Mouse (Mus musculus) midbrain, postnatal 0 days (tissue): ENCODE results near the gene Gpx5. TPM values are rescaled to one million over a fixed set of nuclear protein-coding genes. Genes with fewer than 3 reads are reported as not detected.
A peak's percentile ranks its signal among the peaks of the same experiment; 100 is the strongest.

Experiments used
- ATAC-seq: fragments of 200-750 bp; cut with Nextera tagmentation; 2 replicates; pipeline ENCODE4 v1.8.0; 2017; ENCODE audit warnings: moderate number of reproducible peaks, mild to moderate bottlenecking, moderate TSS enrichment, moderate library complexity; ENCODE audit not compliant: low FRiP score
- DNase-seq: peaks from one replicate; pipeline ENCODE4 v3.0.0-alpha.2; 2015; ENCODE audit warnings: low spot score
- H3K27ac ChIP-seq: fragments of 300-500 bp; sonication (generic); 2 replicates; pipeline ENCODE4 v1.5.1; 2014; ENCODE audit warnings: low read depth, mild to moderate bottlenecking, low read length, mixed read lengths
- H3K27me3 ChIP-seq: fragments of 300-500 bp; sonication (generic); 2 replicates; pipeline ENCODE4 v1.6.1; 2014; ENCODE audit warnings: low read length, control low read depth, mixed read lengths; ENCODE audit not compliant: insufficient read depth
- H3K36me3 ChIP-seq: fragments of 300-500 bp; sonication (generic); 2 replicates; pipeline ENCODE4 v1.6.1; 2014; ENCODE audit warnings: low read length, control low read depth, mixed read lengths; ENCODE audit not compliant: insufficient read depth
- H3K4me1 ChIP-seq: fragments of 300-500 bp; sonication (generic); 2 replicates; pipeline ENCODE4 v1.6.1; 2014; ENCODE audit warnings: mild to moderate bottlenecking, control low read depth, antibody characterized with exemption, low read length, mixed read lengths; ENCODE audit not compliant: insufficient read depth
- H3K4me2 ChIP-seq: fragments of 300-500 bp; sonication (generic); 2 replicates; pipeline ENCODE4 v1.6.1; 2014; ENCODE audit warnings: low read depth, mild to moderate bottlenecking, low read length, mixed read lengths; ENCODE audit not compliant: poor library complexity, severe bottlenecking
- H3K4me3 ChIP-seq: fragments of 300-500 bp; sonication (generic); 2 replicates; pipeline ENCODE4 v1.5.1; 2014; ENCODE audit warnings: low read depth, mild to moderate bottlenecking, low read length, moderate library complexity
- H3K9ac ChIP-seq: fragments of 300-500 bp; sonication (generic); replicated peaks from 2 replicates; pipeline ENCODE4 v1.6.1; 2014; ENCODE audit warnings: mild to moderate bottlenecking, low read length, moderate library complexity, mixed read lengths; ENCODE audit not compliant: poor library complexity, severe bottlenecking
- H3K9me3 ChIP-seq: fragments of 300-500 bp; sonication (generic); 2 replicates; pipeline ENCODE4 v1.6.1; 2016; ENCODE audit warnings: low read length, control low read depth
- CTCF ChIP-seq: IDR thresholded peaks from 2 replicates; pipeline ENCODE4 v1.5.1; 2016; ENCODE audit warnings: antibody characterized with exemption, mild to moderate bottlenecking
- WGBS: fragments of 180-500 bp; shearing (Covaris S2); extraction: QIAGEN DNeasy Blood & Tissue Kit; methylation state at CpG from one replicate; pipeline ENCODE4 v1.1.7; 2014; 5-methylcytosine and 5-hydroxymethylcytosine counted together
- polyA plus RNA-seq: library from polyadenylated mRNA; unstranded; fragments of >200 nt; fragmentation: Nextera tagmentation; extraction: Ambion mirVana; gene quantifications from 2 replicates; pipeline ENCODE4 v1.2.1, GENCODE M21; 2015
- total RNA-seq: library from RNA; depleted of rRNA; stranded (reverse); fragments of >200 nt; gene quantifications from 2 replicates; pipeline ENCODE4 v1.2.3, GENCODE M21; 2014

Gene Gpx5
- total and polyA plus RNA-seq, 2 experiments from 2014 or later, result not detected

GRCm38 (mm10) chr13:21258524-21258923, 34.0 kb downstream of the Gpx5 start:
- TF ChIP-seq CTCF, result no peak
- no peaks in the 10 kb centered on the region for H3K9me3 ChIP-seq
- peak overlapping the region; percentile 54; the same call in 1 of the 2 replicates for H3K9ac ChIP-seq

GRCm38 (mm10) chr13:21253986-21254385, 38.5 kb downstream of the Gpx5 start:
- Histone ChIP-seq H3K4me2 (peak overlapping the region; percentile 58), H3K27me3 (peaks cover 6% of the 10 kb centered on the region; the same call in 1 of the 2 replicates), H3K4me1 (no peaks in the 10 kb centered on the region), H3K36me3 (no peaks in the 10 kb centered on the region), H3K4me3 (peak overlapping the region; percentile 55), H3K27ac (peak overlapping the region; percentile 62), H3K9me3 (no peaks in the 10 kb centered on the region), H3K9ac (peak overlapping the region; percentile 60)
- WGBS, result 2% methylated on average over 16 of the region's 16 CpGs
- peak; percentile 82 for DNase-seq
- ATAC-seq, result peak; percentile 92
- TF ChIP-seq CTCF, result no peak

More at GRCm38 (mm10) chr13:21258524-21258923, 34.0 kb downstream of the Gpx5 start:
- peaks cover 11% of the 10 kb centered on the region for H3K27me3 ChIP-seq
- H3K4me2 ChIP-seq, result peak overlapping the region; percentile 61
- H3K27ac ChIP-seq, result no peak overlapping the region
- no peaks in the 10 kb centered on the region for H3K36me3 ChIP-seq
- DNase-seq (no peak), ATAC-seq (no peak)
- H3K4me3 ChIP-seq, result peak overlapping the region; percentile 57
- 19% methylated on average over 6 of the region's 6 CpGs for WGBS
- no peaks in the 10 kb centered on the region for H3K4me1 ChIP-seq

GRCm38 (mm10) chr13:21253569-21253968, 39.0 kb downstream of the Gpx5 start:
- DNase-seq (no peak), ATAC-seq (peak; percentile 65; the same call in 1 of the 2 replicates)
- Histone ChIP-seq H3K4me2 (peak overlapping the region; percentile 58), H3K36me3 (no peaks in the 10 kb centered on the region), H3K9me3 (no peaks in the 10 kb centered on the region), H3K9ac (peak overlapping the region; percentile 60), H3K27me3 (peaks cover 6% of the 10 kb centered on the region; the same call in 1 of the 2 replicates), H3K4me3 (peak overlapping the region; percentile 55), H3K4me1 (no peaks in the 10 kb centered on the region), H3K27ac (peak overlapping the region; percentile 62)
- WGBS, result 1% methylated on average over 12 of the region's 12 CpGs
- TF ChIP-seq CTCF, result no peak

- WGBS, result 20% methylated on average over 5 of the region's 5 CpGs
- Histone ChIP-seq H3K27me3 (peaks cover 6% of the 10 kb centered on the region; the same call in 1 of the 2 replicates), H3K36me3 (no peaks in the 10 kb centered on the region), H3K9me3 (no peaks in the 10 kb centered on the region), H3K4me2 (peak overlapping the region; percentile 58), H3K4me3 (peak overlapping the region; percentile 55), H3K4me1 (no peaks in the 10 kb centered on the region), H3K9ac (peak overlapping the region; percentile 60; the same call in 1 of the 2 replicates), H3K27ac (no peak overlapping the region)
- no peak for TF ChIP-seq CTCF
- DNase-seq (no peak), ATAC-seq (no peak)
Measured at GRCm38 (mm10) chr13:21253040-21253439, 39.5 kb downstream of the Gpx5 start.

- no peak for TF ChIP-seq CTCF
- DNase-seq (no peak), ATAC-seq (no peak)
- H3K27me3 ChIP-seq, result no peaks in the 10 kb centered on the region
- WGBS, result 44% methylated on average over 9 of the region's 9 CpGs
- H3K27ac ChIP-seq, result no peak overlapping the region
- H3K9me3 ChIP-seq, result no peaks in the 10 kb centered on the region
- no peaks in the 10 kb centered on the region for H3K4me1 ChIP-seq
- H3K36me3 ChIP-seq, result no peaks in the 10 kb centered on the region
- no peak overlapping the region for H3K9ac ChIP-seq
- H3K4me2 ChIP-seq, result no peak overlapping the region
- no peak overlapping the region for H3K4me3 ChIP-seq
Measured at GRCm38 (mm10) chr13:21250074-21250681, 42.4 kb downstream of the Gpx5 start.

- Histone ChIP-seq H3K27ac (no peak overlapping the region), H3K27me3 (peaks cover 1% of the 10 kb centered on the region), H3K9ac (no peak overlapping the region), H3K4me3 (no peak overlapping the region), H3K4me1 (no peaks in the 10 kb centered on the region), H3K9me3 (no peaks in the 10 kb centered on the region), H3K4me2 (no peak overlapping the region), H3K36me3 (no peaks in the 10 kb centered on the region)
- no peak for TF ChIP-seq CTCF
- no peak for DNase-seq
- WGBS, result 20% methylated on average over 4 of the region's 4 CpGs
- no peak for ATAC-seq
Measured at GRCm38 (mm10) chr13:21249022-21249421, 43.5 kb downstream of the Gpx5 start.
